Mouse (Mus musculus) liver, embryonic 12.5 days (tissue): ENCODE measurements around the gene Arhgef3. TPM values are rescaled to one million over a fixed set of nuclear protein-coding genes. Genes with fewer than 3 reads are reported as not detected.

Experiments used
- ATAC-seq: fragments of 200-750 bp; cut with Nextera tagmentation; 2 replicates; pipeline ENCODE4 v1.8.0; 2017; ENCODE audit warnings: moderate number of reproducible peaks, mild to moderate bottlenecking, moderate library complexity
- H3K27ac ChIP-seq: fragments of 300-500 bp; sonication (generic); 2 replicates; pipeline ENCODE4 v1.5.1; 2016; ENCODE audit warnings: mild to moderate bottlenecking
- H3K27me3 ChIP-seq: fragments of 300-500 bp; sonication (generic); replicated peaks from 2 replicates; pipeline ENCODE4 v1.6.1; 2016; ENCODE audit warnings: mild to moderate bottlenecking, moderate library complexity
- H3K36me3 ChIP-seq: fragments of 300-500 bp; sonication (generic); 2 replicates; pipeline ENCODE4 v1.6.1; 2016; ENCODE audit warnings: mild to moderate bottlenecking, moderate library complexity
- H3K4me1 ChIP-seq: fragments of 300-500 bp; sonication (generic); 2 replicates; pipeline ENCODE4 v1.6.1; 2016
- H3K4me2 ChIP-seq: fragments of 300-500 bp; sonication (generic); 2 replicates; pipeline ENCODE4 v1.6.1; 2016; ENCODE audit warnings: mild to moderate bottlenecking, moderate library complexity
- H3K4me3 ChIP-seq: fragments of 300-500 bp; sonication (generic); 2 replicates; pipeline ENCODE4 v1.5.1; 2016; ENCODE audit warnings: mild to moderate bottlenecking, moderate library complexity
- H3K9ac ChIP-seq: fragments of 300-500 bp; sonication (generic); 2 replicates; pipeline ENCODE4 v1.6.1; 2016; ENCODE audit warnings: mild to moderate bottlenecking, moderate library complexity
- H3K9me3 ChIP-seq: fragments of 300-500 bp; sonication (generic); replicated peaks from 2 replicates; pipeline ENCODE4 v1.6.1; 2016; ENCODE audit warnings: mild to moderate bottlenecking, moderate library complexity
- WGBS: fragments of 180-500 bp; shearing (Covaris S2); methylation state at CpG from one replicate; pipeline ENCODE4 v1.1.7; 2016; ENCODE audit not compliant: insufficient replicate concordance; 5-methylcytosine and 5-hydroxymethylcytosine counted together
- polyA plus RNA-seq: library from polyadenylated mRNA; unstranded; fragments of >200 nt; fragmentation: Nextera tagmentation; extraction: Ambion mirVana; gene quantifications from 2 replicates; pipeline ENCODE4 v1.2.1, GENCODE M21; 2016

Arhgef3 gene
- polyA plus RNA-seq, 1 experiment from 2014 or later: 5.6 TPM

GRCm38 (mm10) chr14:27262349-27262748 is 147.7 kb downstream of the Arhgef3 start:
- H3K4me3 ChIP-seq: no peak overlapping the region
- no peaks in the 10 kb centered on the region for H3K4me1 ChIP-seq
- no peak overlapping the region for H3K9ac ChIP-seq
- H3K4me2 ChIP-seq: no peak overlapping the region
- no peaks in the 10 kb centered on the region for H3K27me3 ChIP-seq
- ATAC-seq: no peak
- no peak overlapping the region for H3K27ac ChIP-seq
- WGBS: 59% methylated on average over 5 of the region's 6 CpGs
- no peaks in the 10 kb centered on the region for H3K36me3 ChIP-seq
- H3K9me3 ChIP-seq: no peaks in the 10 kb centered on the region

GRCm38 (mm10) chr14:27266601-27267000 is 151.9 kb downstream of the Arhgef3 start:
- Histone ChIP-seq H3K9ac (no peak overlapping the region), H3K4me2 (no peak overlapping the region), H3K4me3 (no peak overlapping the region), H3K4me1 (no peaks in the 10 kb centered on the region), H3K27ac (no peak overlapping the region), H3K27me3 (no peaks in the 10 kb centered on the region), H3K9me3 (no peaks in the 10 kb centered on the region), H3K36me3 (no peaks in the 10 kb centered on the region)
- ATAC-seq: no peak
- WGBS: 60% methylated on average over 1 of the region's 1 CpGs

- H3K9ac ChIP-seq: no peak overlapping the region
- H3K27ac ChIP-seq: no peak overlapping the region
- no peaks in the 10 kb centered on the region for H3K4me1 ChIP-seq
- H3K9me3 ChIP-seq: no peaks in the 10 kb centered on the region
- no peaks in the 10 kb centered on the region for H3K36me3 ChIP-seq
- no peak overlapping the region for H3K4me2 ChIP-seq
- H3K4me3 ChIP-seq: no peak overlapping the region
- ATAC-seq: no peak
- H3K27me3 ChIP-seq: no peaks in the 10 kb centered on the region
- 25% methylated on average over 5 of the region's 5 CpGs for WGBS
Measured at GRCm38 (mm10) chr14:27268137-27268536, 153.4 kb downstream of the Arhgef3 start.

GRCm38 (mm10) chr14:27268986-27269700 is 154.4 kb downstream of the Arhgef3 start:
- Histone ChIP-seq H3K4me1 (no peaks in the 10 kb centered on the region), H3K9ac (no peak overlapping the region), H3K27me3 (no peaks in the 10 kb centered on the region), H3K4me2 (no peak overlapping the region), H3K4me3 (no peak overlapping the region), H3K9me3 (no peaks in the 10 kb centered on the region), H3K27ac (no peak overlapping the region), H3K36me3 (no peaks in the 10 kb centered on the region)
- no peak for ATAC-seq
- WGBS: 68% methylated on average over 16 of the region's 16 CpGs

- Histone ChIP-seq H3K9ac (no peak overlapping the region), H3K9me3 (no peaks in the 10 kb centered on the region), H3K27ac (no peak overlapping the region), H3K4me1 (no peaks in the 10 kb centered on the region), H3K4me2 (no peak overlapping the region), H3K36me3 (no peaks in the 10 kb centered on the region), H3K27me3 (no peaks in the 10 kb centered on the region), H3K4me3 (no peak overlapping the region)
- WGBS: 56% methylated on average over 4 of the region's 4 CpGs
- no peak for ATAC-seq
Measured at GRCm38 (mm10) chr14:27269836-27270235, 155.1 kb downstream of the Arhgef3 start.

GRCm38 (mm10) chr14:27270466-27270865 is 155.8 kb downstream of the Arhgef3 start:
- no peaks in the 10 kb centered on the region for H3K27me3 ChIP-seq
- no peak overlapping the region for H3K4me2 ChIP-seq
- no peak overlapping the region for H3K9ac ChIP-seq
- H3K36me3 ChIP-seq: no peaks in the 10 kb centered on the region
- H3K27ac ChIP-seq: no peak overlapping the region
- 74% methylated on average over 4 of the region's 4 CpGs for WGBS
- H3K9me3 ChIP-seq: no peaks in the 10 kb centered on the region
- H3K4me1 ChIP-seq: no peaks in the 10 kb centered on the region
- no peak overlapping the region for H3K4me3 ChIP-seq
- ATAC-seq: no peak

GRCm38 (mm10) chr14:27271371-27272071 is 156.8 kb downstream of the Arhgef3 start:
- Histone ChIP-seq H3K27me3 (no peaks in the 10 kb centered on the region), H3K9me3 (no peaks in the 10 kb centered on the region), H3K4me2 (no peak overlapping the region), H3K4me3 (no peak overlapping the region), H3K27ac (no peak overlapping the region), H3K36me3 (no peaks in the 10 kb centered on the region), H3K9ac (no peak overlapping the region), H3K4me1 (no peaks in the 10 kb centered on the region)
- no peak for ATAC-seq
- 63% methylated on average over 10 of the region's 10 CpGs for WGBS

- H3K9ac ChIP-seq: no peak overlapping the region
- 42% methylated on average over 11 of the region's 11 CpGs for WGBS
- no peak for ATAC-seq
- H3K4me1 ChIP-seq: no peaks in the 10 kb centered on the region
- no peak overlapping the region for H3K4me2 ChIP-seq
- no peaks in the 10 kb centered on the region for H3K36me3 ChIP-seq
- H3K27ac ChIP-seq: no peak overlapping the region
- no peaks in the 10 kb centered on the region for H3K27me3 ChIP-seq
- no peak overlapping the region for H3K4me3 ChIP-seq
- H3K9me3 ChIP-seq: no peaks in the 10 kb centered on the region
Measured at GRCm38 (mm10) chr14:27272072-27272834, 157.6 kb downstream of the Arhgef3 start.

GRCm38 (mm10) chr14:27272835-27273138 is 158.1 kb downstream of the Arhgef3 start:
- ATAC-seq: no peak

GRCm38 (mm10) chr14:27273169-27273568 is 158.5 kb downstream of the Arhgef3 start:
- no peaks in the 10 kb centered on the region for H3K9me3 ChIP-seq
- H3K4me2 ChIP-seq: no peak overlapping the region
- no peak overlapping the region for H3K27ac ChIP-seq
- no peak overlapping the region for H3K4me3 ChIP-seq
- no peak overlapping the region for H3K9ac ChIP-seq
- no peaks in the 10 kb centered on the region for H3K27me3 ChIP-seq
- no peak for ATAC-seq
- H3K4me1 ChIP-seq: no peaks in the 10 kb centered on the region
- H3K36me3 ChIP-seq: no peaks in the 10 kb centered on the region

More at GRCm38 (mm10) chr14:27272835-27273138, 158.1 kb downstream of the Arhgef3 start:
- no peaks in the 10 kb centered on the region for H3K27me3 ChIP-seq
- H3K27ac ChIP-seq: no peak overlapping the region
- H3K4me3 ChIP-seq: no peak overlapping the region
- 64% methylated on average over 2 of the region's 2 CpGs for WGBS
- no peak overlapping the region for H3K9ac ChIP-seq
- no peaks in the 10 kb centered on the region for H3K9me3 ChIP-seq
- H3K4me2 ChIP-seq: no peak overlapping the region
- H3K36me3 ChIP-seq: no peaks in the 10 kb centered on the region
- H3K4me1 ChIP-seq: no peaks in the 10 kb centered on the region

GRCm38 (mm10) chr14:27277259-27277658 is 162.6 kb downstream of the Arhgef3 start:
- 72% methylated on average over 3 of the region's 3 CpGs for WGBS
- Histone ChIP-seq H3K4me1 (no peaks in the 10 kb centered on the region), H3K9me3 (no peaks in the 10 kb centered on the region), H3K36me3 (no peaks in the 10 kb centered on the region), H3K27me3 (no peaks in the 10 kb centered on the region), H3K4me2 (no peak overlapping the region), H3K4me3 (no peak overlapping the region), H3K27ac (no peak overlapping the region), H3K9ac (no peak overlapping the region)
- ATAC-seq: no peak

- no peak overlapping the region for H3K9ac ChIP-seq
- WGBS: 64% methylated on average over 8 of the region's 8 CpGs
- H3K4me2 ChIP-seq: no peak overlapping the region
- no peak for ATAC-seq
- H3K27ac ChIP-seq: no peak overlapping the region
- H3K4me3 ChIP-seq: no peak overlapping the region
- no peaks in the 10 kb centered on the region for H3K27me3 ChIP-seq
- H3K4me1 ChIP-seq: no peaks in the 10 kb centered on the region
- no peaks in the 10 kb centered on the region for H3K36me3 ChIP-seq
- H3K9me3 ChIP-seq: no peaks in the 10 kb centered on the region
Measured at GRCm38 (mm10) chr14:27280201-27280890, 165.6 kb downstream of the Arhgef3 start.
